Mouse (Mus musculus) liver, embryonic 12.5 days (tissue): ENCODE measurements at regions not wholly inside any gene's neighbourhood (a gene's known extent, or its start where the extent isn't known, plus 50 kb on each side); places are given as distances from the start of the nearest gene placed in this dataset.

Experiments
- ATAC-seq: fragments of 200-750 bp; cut with Nextera tagmentation; 2 replicates; pipeline ENCODE4 v1.8.0; 2017; ENCODE audit warnings: moderate number of reproducible peaks, mild to moderate bottlenecking, moderate library complexity
- H3K27ac ChIP-seq: fragments of 300-500 bp; sonication (generic); 2 replicates; pipeline ENCODE4 v1.5.1; 2016; ENCODE audit warnings: mild to moderate bottlenecking
- H3K27me3 ChIP-seq: fragments of 300-500 bp; sonication (generic); replicated peaks from 2 replicates; pipeline ENCODE4 v1.6.1; 2016; ENCODE audit warnings: mild to moderate bottlenecking, moderate library complexity
- H3K36me3 ChIP-seq: fragments of 300-500 bp; sonication (generic); 2 replicates; pipeline ENCODE4 v1.6.1; 2016; ENCODE audit warnings: mild to moderate bottlenecking, moderate library complexity
- H3K4me1 ChIP-seq: fragments of 300-500 bp; sonication (generic); 2 replicates; pipeline ENCODE4 v1.6.1; 2016
- H3K4me2 ChIP-seq: fragments of 300-500 bp; sonication (generic); 2 replicates; pipeline ENCODE4 v1.6.1; 2016; ENCODE audit warnings: mild to moderate bottlenecking, moderate library complexity
- H3K4me3 ChIP-seq: fragments of 300-500 bp; sonication (generic); 2 replicates; pipeline ENCODE4 v1.5.1; 2016; ENCODE audit warnings: mild to moderate bottlenecking, moderate library complexity
- H3K9ac ChIP-seq: fragments of 300-500 bp; sonication (generic); 2 replicates; pipeline ENCODE4 v1.6.1; 2016; ENCODE audit warnings: mild to moderate bottlenecking, moderate library complexity
- H3K9me3 ChIP-seq: fragments of 300-500 bp; sonication (generic); replicated peaks from 2 replicates; pipeline ENCODE4 v1.6.1; 2016; ENCODE audit warnings: mild to moderate bottlenecking, moderate library complexity
- WGBS: fragments of 180-500 bp; shearing (Covaris S2); methylation state at CpG from one replicate; pipeline ENCODE4 v1.1.7; 2016; ENCODE audit not compliant: insufficient replicate concordance; 5-methylcytosine and 5-hydroxymethylcytosine counted together

GRCm38 (mm10) chr10:19216240-19216639 is 140.1 kb upstream of the Olig3 start:
- WGBS = 60% methylated on average over 5 of the region's 5 CpGs
- Histone ChIP-seq H3K36me3 (no peaks in the 10 kb centered on the region), H3K9me3 (no peaks in the 10 kb centered on the region), H3K4me2 (no peak overlapping the region), H3K9ac (no peak overlapping the region), H3K27me3 (no peaks in the 10 kb centered on the region), H3K27ac (no peak overlapping the region), H3K4me3 (no peak overlapping the region), H3K4me1 (no peaks in the 10 kb centered on the region)
- ATAC-seq = no peak

- no peak for ATAC-seq
- WGBS = 57% methylated on average over 2 of the region's 2 CpGs
These were observed 146.6 kb upstream of the Olig3 start for GRCm38 (mm10) chr10:19209751-19210150.

GRCm38 (mm10) chr10:19208101-19208722 is 148.1 kb upstream of the Olig3 start:
- Histone ChIP-seq H3K9me3 (no peaks in the 10 kb centered on the region), H3K9ac (no peak overlapping the region), H3K27me3 (no peaks in the 10 kb centered on the region), H3K4me1 (no peaks in the 10 kb centered on the region), H3K27ac (no peak overlapping the region), H3K36me3 (no peaks in the 10 kb centered on the region), H3K4me2 (no peak overlapping the region), H3K4me3 (no peak overlapping the region)
- 49% methylated on average over 12 of the region's 12 CpGs for WGBS
- ATAC-seq = no peak

More at GRCm38 (mm10) chr10:19209751-19210150, 146.6 kb upstream of the Olig3 start:
- no peak overlapping the region for H3K4me3 ChIP-seq
- no peaks in the 10 kb centered on the region for H3K36me3 ChIP-seq
- H3K4me2 ChIP-seq = no peak overlapping the region
- H3K27ac ChIP-seq = no peak overlapping the region
- H3K27me3 ChIP-seq = no peaks in the 10 kb centered on the region
- H3K4me1 ChIP-seq = no peaks in the 10 kb centered on the region
- H3K9me3 ChIP-seq = no peaks in the 10 kb centered on the region
- no peak overlapping the region for H3K9ac ChIP-seq

GRCm38 (mm10) chr10:19207505-19207904 is 148.8 kb upstream of the Olig3 start:
- no peak overlapping the region for H3K27ac ChIP-seq
- H3K9ac ChIP-seq = no peak overlapping the region
- no peaks in the 10 kb centered on the region for H3K9me3 ChIP-seq
- no peak overlapping the region for H3K4me2 ChIP-seq
- no peaks in the 10 kb centered on the region for H3K36me3 ChIP-seq
- H3K27me3 ChIP-seq = no peaks in the 10 kb centered on the region
- 71% methylated on average over 2 of the region's 2 CpGs for WGBS
- no peak overlapping the region for H3K4me3 ChIP-seq
- ATAC-seq = no peak
- H3K4me1 ChIP-seq = no peaks in the 10 kb centered on the region

GRCm38 (mm10) chr10:19200311-19200710 is 156.0 kb upstream of the Olig3 start:
- Histone ChIP-seq H3K4me3 (no peak overlapping the region), H3K27me3 (no peaks in the 10 kb centered on the region), H3K9ac (no peak overlapping the region), H3K27ac (no peak overlapping the region), H3K4me1 (no peaks in the 10 kb centered on the region), H3K36me3 (no peaks in the 10 kb centered on the region), H3K4me2 (no peak overlapping the region), H3K9me3 (no peaks in the 10 kb centered on the region)
- WGBS = 74% methylated on average over 2 of the region's 2 CpGs
- no peak for ATAC-seq

GRCm38 (mm10) chr10:19195676-19196075 is 160.7 kb upstream of the Olig3 start:
- WGBS = 28% methylated on average over 7 of the region's 7 CpGs
- no peaks in the 10 kb centered on the region for H3K9me3 ChIP-seq
- H3K36me3 ChIP-seq = no peaks in the 10 kb centered on the region
- no peak overlapping the region for H3K9ac ChIP-seq
- no peak overlapping the region for H3K4me3 ChIP-seq
- H3K27ac ChIP-seq = no peak overlapping the region
- no peaks in the 10 kb centered on the region for H3K27me3 ChIP-seq
- H3K4me1 ChIP-seq = peaks cover 6% of the 10 kb centered on the region; the same call in 1 of the 2 replicates
- no peak overlapping the region for H3K4me2 ChIP-seq
- no peak for ATAC-seq

GRCm38 (mm10) chr10:19194646-19195045 is 161.7 kb upstream of the Olig3 start:
- Histone ChIP-seq H3K36me3 (no peaks in the 10 kb centered on the region), H3K4me1 (peaks cover 6% of the 10 kb centered on the region; the same call in 1 of the 2 replicates), H3K4me2 (no peak overlapping the region), H3K4me3 (no peak overlapping the region), H3K27me3 (no peaks in the 10 kb centered on the region), H3K9ac (no peak overlapping the region), H3K27ac (no peak overlapping the region), H3K9me3 (no peaks in the 10 kb centered on the region)
- WGBS = 86% methylated on average over 3 of the region's 3 CpGs
- no peak for ATAC-seq

GRCm38 (mm10) chr10:19192971-19193758 is 163.2 kb upstream of the Olig3 start:
- H3K27me3 ChIP-seq = peaks cover 3% of the 10 kb centered on the region; the same call in 1 of the 2 replicates
- no peak overlapping the region for H3K4me2 ChIP-seq
- H3K9ac ChIP-seq = no peak overlapping the region
- H3K4me1 ChIP-seq = peaks cover 6% of the 10 kb centered on the region; the same call in 1 of the 2 replicates
- H3K36me3 ChIP-seq = no peaks in the 10 kb centered on the region
- 68% methylated on average over 5 of the region's 5 CpGs for WGBS
- H3K4me3 ChIP-seq = no peak overlapping the region
- no peaks in the 10 kb centered on the region for H3K9me3 ChIP-seq
- no peak overlapping the region for H3K27ac ChIP-seq
- no peak for ATAC-seq

GRCm38 (mm10) chr10:19192221-19192620 is 164.1 kb upstream of the Olig3 start:
- Histone ChIP-seq H3K9ac (no peak overlapping the region), H3K9me3 (no peaks in the 10 kb centered on the region), H3K27ac (no peak overlapping the region), H3K36me3 (no peaks in the 10 kb centered on the region), H3K27me3 (peaks cover 8% of the 10 kb centered on the region), H3K4me2 (no peak overlapping the region), H3K4me3 (no peak overlapping the region), H3K4me1 (peaks cover 6% of the 10 kb centered on the region; the same call in 1 of the 2 replicates)
- 13% methylated on average over 1 of the region's 1 CpGs for WGBS
- ATAC-seq = no peak

GRCm38 (mm10) chr10:19188082-19188742 is 168.1 kb upstream of the Olig3 start:
- Histone ChIP-seq H3K4me1 (peaks cover 6% of the 10 kb centered on the region; the same call in 1 of the 2 replicates), H3K4me3 (no peak overlapping the region), H3K9ac (no peak overlapping the region; the same call in 1 of the 2 replicates), H3K36me3 (no peaks in the 10 kb centered on the region), H3K4me2 (peak overlapping the region; percentile 34), H3K27ac (no peak overlapping the region), H3K27me3 (peaks cover 12% of the 10 kb centered on the region), H3K9me3 (no peaks in the 10 kb centered on the region)
- 42% methylated on average over 13 of the region's 13 CpGs for WGBS
- ATAC-seq = no peak

- Histone ChIP-seq H3K27me3 (peaks cover 12% of the 10 kb centered on the region), H3K4me1 (peaks cover 6% of the 10 kb centered on the region; the same call in 1 of the 2 replicates), H3K4me2 (peak overlapping the region; percentile 34), H3K27ac (no peak overlapping the region), H3K9me3 (no peaks in the 10 kb centered on the region), H3K4me3 (no peak overlapping the region), H3K36me3 (no peaks in the 10 kb centered on the region), H3K9ac (no peak overlapping the region)
- WGBS = 46% methylated on average over 4 of the region's 4 CpGs
- no peak for ATAC-seq
These were observed 168.6 kb upstream of the Olig3 start for GRCm38 (mm10) chr10:19187716-19188081.

- 57% methylated on average over 2 of the region's 2 CpGs for WGBS
- Histone ChIP-seq H3K36me3 (no peaks in the 10 kb centered on the region), H3K4me3 (no peak overlapping the region), H3K27ac (no peak overlapping the region), H3K4me2 (no peak overlapping the region), H3K4me1 (peaks cover 3% of the 10 kb centered on the region; the same call in 1 of the 2 replicates), H3K9me3 (no peaks in the 10 kb centered on the region), H3K27me3 (peaks cover 12% of the 10 kb centered on the region), H3K9ac (no peak overlapping the region)
- no peak for ATAC-seq
These were observed 169.2 kb upstream of the Olig3 start for GRCm38 (mm10) chr10:19187084-19187615.
